Mouse (Mus musculus) MEL (cell line): ENCODE measurements around the gene Unc13b. TPM values are rescaled to one million over a fixed set of nuclear protein-coding genes. Genes with fewer than 3 reads are reported as not detected.

Experiments used
- DNase-seq: peaks from one replicate; pipeline ENCODE4 v3.0.0; 2011; ENCODE audit warnings: low read depth, low spot score
- H3K27ac ChIP-seq: 2 replicates; pipeline ENCODE4 v1.5.1; 2012; ENCODE audit warnings: low read depth, mild to moderate bottlenecking, control low read depth, low read length, moderate library complexity; ENCODE audit not compliant: control insufficient read depth
- H3K27me3 ChIP-seq, 2 experiments: fragments of 150-350 bp in 1 of 2; sonication (generic) in 1 of 2; 2 replicates each; pipeline ENCODE4 v1.6.1; 2012; ENCODE audit warnings: low read length in 2 of 2, mild to moderate bottlenecking in 2 of 2, improper control_type of control experiment in 1 of 2, moderate library complexity in 1 of 2; ENCODE audit not compliant: insufficient read depth in 2 of 2, control insufficient read depth in 1 of 2
- H3K36me3 ChIP-seq, 2 experiments: 2 replicates each; pipeline ENCODE4 v1.6.1; 2012 to 2014; ENCODE audit warnings: low read length in 2 of 2, improper control_type of control experiment in 1 of 2, inconsistent platforms in 1 of 2, mild to moderate bottlenecking in 1 of 2; ENCODE audit not compliant: insufficient read depth in 2 of 2, control insufficient read depth in 1 of 2
- H3K4me1 ChIP-seq, 2 experiments: fragments of 150-350 bp in 1 of 2; sonication (generic) in 1 of 2; 2 replicates each; pipeline ENCODE4 v1.6.1; 2012; ENCODE audit warnings: low read length in 2 of 2, improper control_type of control experiment in 1 of 2, mild to moderate bottlenecking in 1 of 2; ENCODE audit not compliant: insufficient read depth in 2 of 2, control insufficient read depth in 1 of 2
- H3K4me3 ChIP-seq, 2 experiments: fragments of 150-350 bp in 1 of 2; sonication (generic) in 1 of 2; 2 replicates each; pipeline ENCODE4 v1.5.1; 2012; ENCODE audit warnings: low read depth in 2 of 2, low read length in 2 of 2, mild to moderate bottlenecking in 2 of 2, moderate library complexity in 2 of 2, control low read depth in 1 of 2, improper control_type of control experiment in 1 of 2; ENCODE audit not compliant: control insufficient read depth in 1 of 2, insufficient read depth in 1 of 2
- H3K79me2 ChIP-seq: 2 replicates; pipeline ENCODE4 v1.6.1; 2012; ENCODE audit warnings: mild to moderate bottlenecking, low read length, moderate library complexity; ENCODE audit not compliant: control insufficient read depth, poor library complexity, insufficient read depth
- H3K9ac ChIP-seq: 2 replicates; pipeline ENCODE4 v1.6.1; 2012; ENCODE audit warnings: low read depth, mild to moderate bottlenecking, control low read depth, low read length, moderate library complexity; ENCODE audit not compliant: control insufficient read depth, poor library complexity, severe bottlenecking
- H3K9me3 ChIP-seq: fragments of 150-350 bp; sonication (generic); replicated peaks from 2 replicates; pipeline ENCODE4 v1.6.1; 2012; ENCODE audit warnings: mild to moderate bottlenecking, low read length, improper control_type of control experiment, moderate library complexity; ENCODE audit not compliant: insufficient read depth
- BHLHE40 ChIP-seq: IDR thresholded peaks from 2 replicates; pipeline ENCODE4 v1.6.1; 2012; ENCODE audit warnings: low read depth, mild to moderate bottlenecking, inconsistent platforms, low read length, improper control_type of control experiment, borderline replicate concordance
- CHD1 ChIP-seq: IDR thresholded peaks from 2 replicates; pipeline ENCODE4 v1.6.1; 2012; ENCODE audit warnings: low read depth, mild to moderate bottlenecking, inconsistent platforms, low read length, improper control_type of control experiment
- CHD2 ChIP-seq: IDR thresholded peaks from 2 replicates; pipeline ENCODE4 v1.6.1; 2011; ENCODE audit warnings: low read length, improper control_type of control experiment
- CTCF ChIP-seq, 3 experiments: IDR thresholded peaks in 2 of 3; conservative IDR thresholded peaks in 1 of 3; 2 replicates each; pipeline ENCODE4 v1.5.1; 2011 to 2012; ENCODE audit warnings: low read length in 3 of 3, low read depth in 2 of 3, mild to moderate bottlenecking in 2 of 3, improper control_type of control experiment in 1 of 3, inconsistent platforms in 1 of 3, mixed read lengths in 1 of 3, moderate library complexity in 1 of 3; ENCODE audit not compliant: control insufficient read depth in 1 of 3, insufficient read depth in 1 of 3, poor library complexity in 1 of 3, severe bottlenecking in 1 of 3
- E2F4 ChIP-seq: IDR thresholded peaks from 2 replicates; pipeline ENCODE4 v1.6.1; 2011; ENCODE audit warnings: low read depth, low read length, improper control_type of control experiment, borderline replicate concordance
- ELF1 ChIP-seq: IDR thresholded peaks from 2 replicates; pipeline ENCODE4 v1.6.1; 2014; ENCODE audit warnings: low read depth, mild to moderate bottlenecking, inconsistent platforms, low read length, improper control_type of control experiment, moderate library complexity
- EP300 ChIP-seq, 2 experiments: IDR thresholded peaks; 2 replicates each; pipeline ENCODE4 v1.6.1; 2011; ENCODE audit warnings: improper control_type of control experiment in 2 of 2, low read length in 2 of 2, low read depth in 1 of 2, mild to moderate bottlenecking in 1 of 2
- GABPA ChIP-seq: IDR thresholded peaks from 2 replicates; pipeline ENCODE4 v1.6.1; 2012; ENCODE audit warnings: low read depth, mild to moderate bottlenecking, inconsistent platforms, low read length, improper control_type of control experiment, moderate library complexity
- GATA1 ChIP-seq: IDR thresholded peaks from 2 replicates; pipeline ENCODE4 v1.6.1; 2011; ENCODE audit warnings: low read depth, low read length, improper control_type of control experiment
- HCFC1 ChIP-seq: IDR thresholded peaks from 2 replicates; pipeline ENCODE4 v1.6.1; 2012; ENCODE audit warnings: low read depth, mild to moderate bottlenecking, inconsistent platforms, low read length, improper control_type of control experiment, moderate library complexity
- JUND ChIP-seq: IDR thresholded peaks from 2 replicates; pipeline ENCODE4 v1.6.1; 2011; ENCODE audit warnings: low read depth, mild to moderate bottlenecking, improper control_type of control experiment, low read length
- KAT2A ChIP-seq: conservative IDR thresholded peaks from 2 replicates; pipeline ENCODE4 v1.6.1; 2012; ENCODE audit warnings: low read depth, low read length, improper control_type of control experiment, inconsistent platforms
- MAFK ChIP-seq: IDR thresholded peaks from 2 replicates; pipeline ENCODE4 v1.6.1; 2011; ENCODE audit warnings: low read depth, mild to moderate bottlenecking, low read length, improper control_type of control experiment, borderline replicate concordance
- MAZ ChIP-seq: IDR thresholded peaks from 2 replicates; pipeline ENCODE4 v1.6.1; 2012; ENCODE audit warnings: low read depth, mild to moderate bottlenecking, inconsistent platforms, low read length, improper control_type of control experiment
- MXI1 ChIP-seq: IDR thresholded peaks from 2 replicates; pipeline ENCODE4 v1.6.1; 2011; ENCODE audit warnings: mild to moderate bottlenecking, low read depth, low read length, improper control_type of control experiment
- MYB ChIP-seq: IDR thresholded peaks from 2 replicates; pipeline ENCODE4 v1.6.1; 2011; ENCODE audit warnings: mild to moderate bottlenecking, low read depth, low read length, improper control_type of control experiment
- NRF1 ChIP-seq: IDR thresholded peaks from 2 replicates; pipeline ENCODE4 v1.6.1; 2014; ENCODE audit warnings: low read depth, mild to moderate bottlenecking, inconsistent platforms, low read length, improper control_type of control experiment, moderate library complexity; ENCODE audit not compliant: poor library complexity, insufficient read depth, severe bottlenecking
- POLR2AphosphoS2 ChIP-seq: IDR thresholded peaks from 2 replicates; pipeline ENCODE4 v1.6.1; 2011; ENCODE audit warnings: low read length, improper control_type of control experiment
- RAD21 ChIP-seq: IDR thresholded peaks from 2 replicates; pipeline ENCODE4 v1.6.1; 2011; ENCODE audit warnings: mild to moderate bottlenecking, low read depth, low read length, improper control_type of control experiment
- SIN3A ChIP-seq: IDR thresholded peaks from 2 replicates; pipeline ENCODE4 v1.6.1; 2012; ENCODE audit warnings: low read length, improper control_type of control experiment, inconsistent platforms
- SMC3 ChIP-seq: IDR thresholded peaks from 2 replicates; pipeline ENCODE4 v1.6.1; 2011; ENCODE audit warnings: low read depth, low read length, improper control_type of control experiment
- TAL1 ChIP-seq: IDR thresholded peaks from 2 replicates; pipeline ENCODE4 v1.6.1; 2012; ENCODE audit warnings: mild to moderate bottlenecking, inconsistent platforms, low read length, moderate library complexity, mixed read lengths
- TBP ChIP-seq: IDR thresholded peaks from 2 replicates; pipeline ENCODE4 v1.8.0; 2011; ENCODE audit warnings: low read depth, low read length, improper control_type of control experiment
- UBTF ChIP-seq: IDR thresholded peaks from 2 replicates; pipeline ENCODE4 v1.6.1; 2012; ENCODE audit warnings: low read depth, mild to moderate bottlenecking, inconsistent platforms, low read length, improper control_type of control experiment, moderate library complexity, borderline replicate concordance; ENCODE audit not compliant: insufficient read depth
- USF1 ChIP-seq: IDR thresholded peaks from 2 replicates; pipeline ENCODE4 v1.6.1; 2014; ENCODE audit warnings: low read depth, mild to moderate bottlenecking, inconsistent platforms, low read length, improper control_type of control experiment, moderate library complexity
- ZMIZ1 ChIP-seq: IDR thresholded peaks from 2 replicates; pipeline ENCODE4 v1.6.1; 2012; ENCODE audit warnings: low read depth, mild to moderate bottlenecking, inconsistent platforms, low read length, improper control_type of control experiment, moderate library complexity
- ZNF384 ChIP-seq: IDR thresholded peaks from 2 replicates; pipeline ENCODE4 v1.6.1; 2012; ENCODE audit warnings: low read depth, mild to moderate bottlenecking, inconsistent platforms, low read length, improper control_type of control experiment
- polyA plus RNA-seq, 2 experiments: library from polyadenylated mRNA; stranded (reverse) in 1 of 2; unstranded in 1 of 2; fragments of >175 nt in 1 of 2; fragments of >200 nt in 1 of 2; gene quantifications; 2 replicates each; pipeline versions ENCODE4 v1.2.1 to v1.2.4; 2012; ENCODE audit warnings: low replicate concordance in 2 of 2, low read depth in 1 of 2; ENCODE audit not compliant: insufficient read length in 2 of 2, insufficient read depth in 1 of 2, missing spikeins in 1 of 2
- total RNA-seq: library from RNA; depleted of rRNA; stranded (reverse); fragments of 300-350 nt; gene quantifications from 2 replicates; pipeline ENCODE4 v1.2.3, GENCODE M21; 2012

The Unc13b gene
- total and polyA plus RNA-seq, 3 experiments, result 5.4 to 9.6 TPM; not detected in 1

DNA sequence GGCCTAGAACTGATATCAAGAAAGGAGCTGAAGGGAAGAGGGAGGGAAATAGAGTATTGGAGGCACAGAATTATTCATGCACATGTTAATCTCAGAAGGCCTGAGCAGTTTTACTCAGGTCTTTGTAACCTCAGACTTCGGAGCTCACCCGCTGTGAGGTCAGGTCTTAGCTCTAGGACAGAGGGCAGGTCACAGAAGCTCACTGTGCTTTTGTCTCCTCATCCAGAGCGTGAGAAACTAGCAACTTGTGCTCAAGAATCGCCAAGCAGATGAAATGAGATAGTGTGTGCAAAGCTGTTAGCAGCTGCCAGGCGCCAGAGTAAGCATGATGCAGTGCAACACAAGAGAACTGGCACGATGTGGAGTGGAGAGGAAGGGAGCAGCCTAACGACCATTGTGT is 189.3 kb downstream of the Unc13b start:
- TF ChIP-seq CHD2, result no peak
- Histone ChIP-seq H3K79me2 (no peaks in the 10 kb centered on the region), H3K27me3 (no peaks in the 10 kb centered on the region), H3K27ac (no peak overlapping the region), H3K9me3 (no peaks in the 10 kb centered on the region), H3K4me3 (no peak overlapping the region), H3K4me1 (peaks cover 5 to 13% of the 10 kb centered on the region in 2 experiments), H3K36me3 (peaks cover 0 to 19% of the 10 kb centered on the region in 2 experiments; a peak in 2 of 4 replicates), H3K9ac (no peak overlapping the region)
- DNase-seq, result no peak

DNA sequence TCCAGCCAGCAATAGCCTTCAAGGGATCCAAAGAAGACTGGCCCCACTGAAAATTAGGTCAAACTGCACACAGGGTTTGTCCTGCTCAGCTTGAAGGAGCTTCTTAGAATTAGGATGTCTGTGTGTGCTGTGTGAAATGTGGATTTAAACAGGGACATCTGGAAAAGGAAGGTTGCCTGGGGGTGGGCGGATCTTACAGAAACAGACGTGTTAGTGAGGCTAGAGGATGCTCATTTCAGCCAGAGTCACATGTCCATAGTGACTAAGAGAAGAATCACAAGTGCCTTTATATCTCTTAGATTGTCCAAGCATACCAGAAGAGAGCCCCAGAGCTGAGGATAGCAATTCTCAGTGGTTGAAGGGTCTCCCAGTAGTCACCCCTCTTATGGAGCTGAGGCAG is 190.2 kb downstream of the Unc13b start:
- H3K4me1 ChIP-seq, result peaks cover 5 to 13% of the 10 kb centered on the region in 2 experiments
- TF ChIP-seq TAL1 (no peak), KAT2A (no peak), CHD2 (no peak), MXI1 (no peak), MAZ (no peak), POLR2AphosphoS2 (no peak), RAD21 (no peak), ZNF384 (no peak)
- no peaks in the 10 kb centered on the region for H3K9me3 ChIP-seq
- no peak overlapping the region for H3K27ac ChIP-seq
- no peak for DNase-seq
- H3K27me3 ChIP-seq, result no peaks in the 10 kb centered on the region
- no peak overlapping the region for H3K9ac ChIP-seq
- H3K79me2 ChIP-seq, result no peaks in the 10 kb centered on the region
- peaks cover 0 to 19% of the 10 kb centered on the region in 2 experiments; a peak in 2 of 4 replicates for H3K36me3 ChIP-seq
- no peak overlapping the region for H3K4me3 ChIP-seq

DNA sequence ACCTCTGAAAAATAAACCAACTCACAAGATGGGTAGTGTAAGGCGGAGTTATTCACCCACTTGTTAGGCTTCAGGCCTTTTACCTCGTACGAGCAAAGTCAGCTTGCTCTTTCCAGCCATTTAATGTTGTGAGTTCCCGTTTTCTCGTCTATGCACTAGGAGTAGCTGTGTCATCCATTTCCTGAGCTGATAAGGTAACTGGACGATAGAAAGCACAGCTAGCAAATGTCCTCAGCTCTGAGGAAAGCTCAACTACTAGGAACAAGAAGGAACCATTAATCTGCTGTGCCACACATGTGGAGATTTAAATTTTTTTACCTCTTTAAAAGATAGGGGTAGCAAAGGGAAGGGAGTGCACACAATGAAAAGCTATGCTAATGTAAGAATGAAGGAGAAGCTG is 192.5 kb downstream of the Unc13b start:
- no peaks in the 10 kb centered on the region for H3K9me3 ChIP-seq
- H3K27me3 ChIP-seq, result no peaks in the 10 kb centered on the region
- peaks cover 5 to 19% of the 10 kb centered on the region in 2 experiments for H3K4me1 ChIP-seq
- peaks cover 0 to 23% of the 10 kb centered on the region in 2 experiments; a peak in 2 of 4 replicates for H3K36me3 ChIP-seq
- peak overlapping the region; percentile 66 for H3K27ac ChIP-seq
- H3K79me2 ChIP-seq, result no peaks in the 10 kb centered on the region
- H3K9ac ChIP-seq, result no peak overlapping the region
- no peak overlapping the region for H3K4me3 ChIP-seq
- peak; percentile 86 for DNase-seq
- no peak for TF ChIP-seq UBTF
- TF ChIP-seq POLR2AphosphoS2, result no peak
- TF ChIP-seq HCFC1, result no peak
- no peak for TF ChIP-seq ZMIZ1
- no peak for TF ChIP-seq TBP
- no peak for TF ChIP-seq CTCF (IDR thresholded peaks at IDR 0.05 in 2 of 3, conservative IDR thresholded peaks at IDR 0.05 in 1 of 3; ENCODE audit: control insufficient read depth in 1 of 3, insufficient read depth in 1 of 3, low read depth in 2 of 3, low read length in 3 of 3, poor library complexity in 1 of 3, severe bottlenecking in 1 of 3)
- TF ChIP-seq NRF1, result no peak
- TF ChIP-seq CHD1, result no peak
- TF ChIP-seq MXI1, result peak; percentile 45; the same call in 1 of the 2 replicates
- no peak for TF ChIP-seq BHLHE40
- TF ChIP-seq SMC3, result peak; percentile 17; the same call in 1 of the 2 replicates
- peak; percentile 75 to 84 for TF ChIP-seq EP300 (IDR thresholded peaks at IDR 0.05; ENCODE audit: low read depth in 1 of 2, low read length in 2 of 2)
- no peak for TF ChIP-seq GABPA
- no peak for TF ChIP-seq MAFK
- peak; percentile 90 for TF ChIP-seq GATA1
- TF ChIP-seq ELF1, result no peak
- no peak for TF ChIP-seq USF1
- no peak for TF ChIP-seq CHD2
- TF ChIP-seq E2F4, result no peak
- no peak for TF ChIP-seq MYB
- no peak for TF ChIP-seq JUND
- TF ChIP-seq SIN3A, result peak; percentile 68
- TF ChIP-seq RAD21, result no peak; the same call in 1 of the 2 replicates
